Mouse (Mus musculus) olfactory bulb, adult 2 months (tissue): ENCODE measurements around the gene Cspg4.

Source experiments
- CTCF ChIP-seq: fragments of 200-500 bp; IDR thresholded peaks from 2 replicates; pipeline ENCODE4 v1.5.1; 2012; ENCODE audit warnings: low read depth, mild to moderate bottlenecking, low read length, moderate library complexity; ENCODE audit not compliant: insufficient read depth
- POLR2A ChIP-seq: fragments of 200-500 bp; IDR thresholded peaks from 2 replicates; pipeline ENCODE4 v1.6.1; 2012; ENCODE audit warnings: mild to moderate bottlenecking, low read depth, low read length, moderate library complexity; ENCODE audit not compliant: insufficient read depth

- TF ChIP-seq CTCF (no peak), POLR2A (no peak)
Observed at GRCm38 (mm10) chr9:56901187-56901586, 36.4 kb downstream of the Cspg4 start.
